Mouse (Mus musculus) midbrain, embryonic 16.5 days (tissue): ENCODE measurements at regions not wholly inside any gene's neighbourhood (a gene's known extent, or its start where the extent isn't known, plus 50 kb on each side); places are given as distances from the start of the nearest gene placed in this dataset.
"Not testable (repeated sequence)": the region's sequence is repeated elsewhere in the genome, so short reads cannot be mapped to it uniquely, and the experiment has no call there.

Experiments
- ATAC-seq: fragments of 200-750 bp; cut with Nextera tagmentation; 2 replicates; pipeline ENCODE4 v1.8.0; 2017; ENCODE audit warnings: moderate TSS enrichment
- H3K27ac ChIP-seq: fragments of 300-500 bp; sonication (generic); 2 replicates; pipeline ENCODE4 v1.5.1; 2014; ENCODE audit warnings: mild to moderate bottlenecking, low read length, mixed read lengths
- H3K27me3 ChIP-seq: fragments of 300-500 bp; sonication (generic); 2 replicates; pipeline ENCODE4 v1.6.1; 2014; ENCODE audit warnings: low read depth, low read length, mixed read lengths; ENCODE audit not compliant: control insufficient read depth, insufficient read depth
- H3K36me3 ChIP-seq: fragments of 300-500 bp; sonication (generic); 2 replicates; pipeline ENCODE4 v1.6.1; 2014; ENCODE audit warnings: mild to moderate bottlenecking, low read length, moderate library complexity, mixed read lengths; ENCODE audit not compliant: control insufficient read depth, insufficient read depth
- H3K4me1 ChIP-seq: fragments of 300-500 bp; sonication (generic); 2 replicates; pipeline ENCODE4 v1.6.1; 2014; ENCODE audit warnings: mild to moderate bottlenecking, low read length, mixed read lengths; ENCODE audit not compliant: control insufficient read depth, insufficient read depth
- H3K4me2 ChIP-seq: fragments of 300-500 bp; sonication (generic); 2 replicates; pipeline ENCODE4 v1.6.1; 2014; ENCODE audit warnings: mild to moderate bottlenecking, low read length, mixed read lengths
- H3K4me3 ChIP-seq: fragments of 300-500 bp; sonication (generic); 2 replicates; pipeline ENCODE4 v1.5.1; 2014; ENCODE audit warnings: low read depth, mild to moderate bottlenecking, low read length, moderate library complexity, mixed read lengths
- H3K9ac ChIP-seq: fragments of 300-500 bp; sonication (generic); 2 replicates; pipeline ENCODE4 v1.6.1; 2014; ENCODE audit warnings: low read depth, low read length, mixed read lengths
- H3K9me3 ChIP-seq: fragments of 300-500 bp; sonication (generic); replicated peaks from 2 replicates; pipeline ENCODE4 v1.6.1; 2014; ENCODE audit warnings: mild to moderate bottlenecking, low read length, mixed read lengths; ENCODE audit not compliant: control insufficient read depth, poor library complexity, severe bottlenecking
- WGBS: fragments of 180-500 bp; shearing (Covaris S2); extraction: QIAGEN DNeasy Blood & Tissue Kit; methylation state at CpG from one replicate; pipeline ENCODE4 v1.1.7; 2014; 5-methylcytosine and 5-hydroxymethylcytosine counted together

GRCm38 (mm10) chr6:144919750-144920149 is 138.0 kb upstream of the Sox5 start:
- H3K4me2 ChIP-seq = no peak overlapping the region
- no peak for ATAC-seq
- 66% methylated on average over 5 of the region's 5 CpGs for WGBS

GRCm38 (mm10) chr6:144917128-144917527 is 135.4 kb upstream of the Sox5 start:
- H3K27me3 ChIP-seq = no peaks in the 10 kb centered on the region

More at GRCm38 (mm10) chr6:144919750-144920149, 138.0 kb upstream of the Sox5 start:
- Histone ChIP-seq H3K27ac (no peak overlapping the region), H3K9me3 (no peaks in the 10 kb centered on the region), H3K4me1 (no peaks in the 10 kb centered on the region), H3K4me3 (no peak overlapping the region), H3K36me3 (no peaks in the 10 kb centered on the region), H3K27me3 (no peaks in the 10 kb centered on the region), H3K9ac (no peak overlapping the region)

GRCm38 (mm10) chr6:144911781-144912180 is 130.0 kb upstream of the Sox5 start:
- 73% methylated on average over 7 of the region's 7 CpGs for WGBS
- H3K4me2 ChIP-seq = no peak overlapping the region
- no peak for ATAC-seq

More at GRCm38 (mm10) chr6:144917128-144917527, 135.4 kb upstream of the Sox5 start:
- Histone ChIP-seq H3K4me2 (no peak overlapping the region), H3K36me3 (no peaks in the 10 kb centered on the region), H3K4me3 (no peak overlapping the region), H3K9ac (no peak overlapping the region), H3K9me3 (no peaks in the 10 kb centered on the region), H3K4me1 (no peaks in the 10 kb centered on the region), H3K27ac (no peak overlapping the region)
- no peak for ATAC-seq
- WGBS = 67% methylated on average over 8 of the region's 8 CpGs

GRCm38 (mm10) chr6:144910392-144910791 is 128.6 kb upstream of the Sox5 start:
- H3K27me3 ChIP-seq = no peaks in the 10 kb centered on the region
- H3K9ac ChIP-seq = no peak overlapping the region
- H3K4me2 ChIP-seq = no peak overlapping the region
- no peaks in the 10 kb centered on the region for H3K36me3 ChIP-seq
- 83% methylated on average over 6 of the region's 6 CpGs for WGBS
- H3K4me3 ChIP-seq = no peak overlapping the region
- no peak for ATAC-seq
- H3K9me3 ChIP-seq = 0 out of 2 replicates have a peak, but pooled peaks cover 2% of the 10 kb centered on the region
- no peak overlapping the region for H3K27ac ChIP-seq
- H3K4me1 ChIP-seq = no peaks in the 10 kb centered on the region

More at GRCm38 (mm10) chr6:144911781-144912180, 130.0 kb upstream of the Sox5 start:
- Histone ChIP-seq H3K4me3 (no peak overlapping the region), H3K4me1 (no peaks in the 10 kb centered on the region), H3K27ac (no peak overlapping the region), H3K27me3 (no peaks in the 10 kb centered on the region), H3K9me3 (0 out of 2 replicates have a peak, but pooled peaks cover 2% of the 10 kb centered on the region), H3K9ac (no peak overlapping the region), H3K36me3 (no peaks in the 10 kb centered on the region)

GRCm38 (mm10) chr6:144908646-144909045 is 126.9 kb upstream of the Sox5 start:
- Histone ChIP-seq H3K4me3 (no peak overlapping the region), H3K36me3 (no peaks in the 10 kb centered on the region), H3K27ac (no peak overlapping the region), H3K4me1 (no peaks in the 10 kb centered on the region), H3K9me3 (0 out of 2 replicates have a peak, but pooled peaks cover 2% of the 10 kb centered on the region), H3K9ac (no peak overlapping the region), H3K4me2 (no peak overlapping the region), H3K27me3 (no peaks in the 10 kb centered on the region)
- no peak for ATAC-seq
- 93% methylated on average over 11 of the region's 11 CpGs for WGBS

GRCm38 (mm10) chr6:144903156-144903555 is 121.4 kb upstream of the Sox5 start:
- peaks cover 4% of the 10 kb centered on the region for H3K4me1 ChIP-seq
- 48% methylated on average over 10 of the region's 10 CpGs for WGBS

GRCm38 (mm10) chr6:144902267-144902995 is 120.7 kb upstream of the Sox5 start:
- Histone ChIP-seq H3K4me2 (no peak overlapping the region), H3K4me3 (no peak overlapping the region), H3K27me3 (no peaks in the 10 kb centered on the region), H3K9ac (no peak overlapping the region), H3K4me1 (peaks cover 4% of the 10 kb centered on the region), H3K9me3 (no peaks in the 10 kb centered on the region), H3K36me3 (no peaks in the 10 kb centered on the region), H3K27ac (no peak overlapping the region)
- 73% methylated on average over 20 of the region's 20 CpGs for WGBS
- ATAC-seq = 0 out of 2 replicates have a peak, but pooled peaks have one; percentile 39

More at GRCm38 (mm10) chr6:144903156-144903555, 121.4 kb upstream of the Sox5 start:
- Histone ChIP-seq H3K27me3 (no peaks in the 10 kb centered on the region), H3K27ac (no peak overlapping the region), H3K4me2 (no peak overlapping the region), H3K9me3 (no peaks in the 10 kb centered on the region), H3K4me3 (no peak overlapping the region), H3K9ac (no peak overlapping the region), H3K36me3 (no peaks in the 10 kb centered on the region)
- ATAC-seq = no peak

- no peaks in the 10 kb centered on the region for H3K27me3 ChIP-seq
- no peak overlapping the region for H3K27ac ChIP-seq
- no peaks in the 10 kb centered on the region for H3K9me3 ChIP-seq
- no peak overlapping the region for H3K9ac ChIP-seq
- peaks cover 4% of the 10 kb centered on the region for H3K4me1 ChIP-seq
- H3K4me3 ChIP-seq = no peak overlapping the region
- no peaks in the 10 kb centered on the region for H3K36me3 ChIP-seq
- WGBS = 78% methylated on average over 9 of the region's 9 CpGs
- no peak overlapping the region for H3K4me2 ChIP-seq
- no peak for ATAC-seq
Observed at GRCm38 (mm10) chr6:144901825-144902224, 120.0 kb upstream of the Sox5 start.

- H3K4me3 ChIP-seq, H3K4me2 ChIP-seq, H3K36me3 ChIP-seq, ATAC-seq, H3K9me3 ChIP-seq, H3K27me3 ChIP-seq, H3K9ac ChIP-seq, H3K4me1 ChIP-seq, H3K27ac ChIP-seq: not testable (repeated sequence)
- WGBS = 93% methylated on average over 7 of the region's 7 CpGs
Observed at GRCm38 (mm10) chr6:144900858-144901257, 119.1 kb upstream of the Sox5 start.
